Mouse (Mus musculus) heart, embryonic 14.5 days (tissue): ENCODE results near the gene Mcm10. TPM values are rescaled to one million over a fixed set of nuclear protein-coding genes. Genes with fewer than 3 reads are reported as not detected.
"Not testable (repeated sequence)": the region's sequence is repeated elsewhere in the genome, so short reads cannot be mapped to it uniquely, and the experiment has no call there.

ENCODE experiments used
- ATAC-seq: fragments of 200-750 bp; cut with Nextera tagmentation; 2 replicates; pipeline ENCODE4 v1.8.0; 2017; ENCODE audit warnings: low read depth, moderate TSS enrichment; ENCODE audit not compliant: insufficient number of reproducible peaks, insufficient read depth, low FRiP score
- H3K27ac ChIP-seq, 2 experiments: fragments of 200-500 bp in 1 of 2; fragments of 300-500 bp in 1 of 2; sonication (generic) in 1 of 2; replicated peaks in 1 of 2; 2 replicates each; pipeline ENCODE4 v1.5.1; 2012 to 2014; ENCODE audit warnings: low read depth in 2 of 2, low read length in 2 of 2, control low read depth in 1 of 2, mild to moderate bottlenecking in 1 of 2, mixed read lengths in 1 of 2; ENCODE audit not compliant: control insufficient read depth in 1 of 2, insufficient read depth in 1 of 2
- H3K27me3 ChIP-seq: fragments of 300-500 bp; sonication (generic); 2 replicates; pipeline ENCODE4 v1.6.1; 2014; ENCODE audit warnings: mild to moderate bottlenecking, low read length, control low read depth; ENCODE audit not compliant: control insufficient read depth, insufficient read depth
- H3K36me3 ChIP-seq: fragments of 300-500 bp; sonication (generic); 2 replicates; pipeline ENCODE4 v1.6.1; 2014; ENCODE audit warnings: mild to moderate bottlenecking, control low read depth, low read length, mixed read lengths; ENCODE audit not compliant: control insufficient read depth, insufficient read depth
- H3K4me1 ChIP-seq, 2 experiments: fragments of 200-500 bp in 1 of 2; fragments of 300-500 bp in 1 of 2; sonication (generic) in 1 of 2; 2 replicates each; pipeline ENCODE4 v1.6.1; 2012 to 2014; ENCODE audit warnings: low read length in 2 of 2, control low read depth in 1 of 2, mixed read lengths in 1 of 2; ENCODE audit not compliant: control insufficient read depth in 2 of 2, insufficient read depth in 2 of 2
- H3K4me2 ChIP-seq: fragments of 300-500 bp; sonication (generic); 2 replicates; pipeline ENCODE4 v1.6.1; 2014; ENCODE audit warnings: mild to moderate bottlenecking, low read length
- H3K4me3 ChIP-seq, 2 experiments: fragments of 200-500 bp in 1 of 2; fragments of 300-500 bp in 1 of 2; sonication (generic) in 1 of 2; 2 replicates each; pipeline ENCODE4 v1.5.1; 2012 to 2014; ENCODE audit warnings: low read length in 2 of 2, mild to moderate bottlenecking in 2 of 2, control low read depth in 1 of 2, low read depth in 1 of 2, moderate library complexity in 1 of 2; ENCODE audit not compliant: control insufficient read depth in 1 of 2, insufficient read depth in 1 of 2
- H3K9ac ChIP-seq: fragments of 300-500 bp; sonication (generic); 2 replicates; pipeline ENCODE4 v1.6.1; 2014; ENCODE audit warnings: mild to moderate bottlenecking, low read length
- H3K9me3 ChIP-seq: fragments of 300-500 bp; sonication (generic); 2 replicates; pipeline ENCODE4 v1.6.1; 2016; ENCODE audit warnings: low read length, control low read depth; ENCODE audit not compliant: control insufficient read depth
- WGBS: fragments of 180-500 bp; shearing (Covaris S2); extraction: QIAGEN DNeasy Blood & Tissue Kit; methylation state at CpG from one replicate; pipeline ENCODE4 v1.1.7; 2014; 5-methylcytosine and 5-hydroxymethylcytosine counted together
- polyA plus RNA-seq: library from polyadenylated mRNA; unstranded; fragments of >200 nt; fragmentation: Nextera tagmentation; extraction: Ambion mirVana; gene quantifications from 2 replicates; pipeline ENCODE4 v1.2.1, GENCODE M21; 2014

Mcm10 gene
- polyA plus RNA-seq, 1 experiment from 2014 or later = 13.6 TPM

DNA sequence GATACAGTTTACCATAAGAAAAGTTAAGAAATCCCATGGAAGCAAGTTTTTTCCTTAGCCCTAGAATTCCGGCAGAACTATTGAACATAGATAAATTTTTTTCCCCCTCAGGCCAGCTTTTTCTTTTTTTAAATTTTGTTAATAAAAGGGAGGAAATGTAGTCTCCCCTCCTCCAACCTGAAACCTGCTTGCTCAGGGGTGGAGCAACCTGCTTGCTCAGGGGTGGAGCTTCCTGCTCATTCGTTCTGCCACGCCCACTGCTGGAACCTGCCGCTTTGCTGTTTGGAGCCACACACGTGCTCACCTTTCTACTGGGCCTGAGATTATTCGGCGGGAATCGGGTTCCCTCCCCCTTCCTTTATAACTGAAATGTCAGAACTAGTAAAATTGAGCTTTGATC lies 62.9 kb downstream of the Mcm10 start:
- WGBS = 95% methylated on average over 8 of the region's 8 CpGs
- ATAC-seq, H3K27ac ChIP-seq, H3K4me1 ChIP-seq, H3K4me3 ChIP-seq, H3K4me2 ChIP-seq, H3K9me3 ChIP-seq, H3K27me3 ChIP-seq, H3K9ac ChIP-seq, H3K36me3 ChIP-seq: not testable (repeated sequence)

GRCm38 (mm10) chr2:4940861-4941260 lies 71.7 kb downstream of the Mcm10 start:
- 87% methylated on average over 11 of the region's 11 CpGs for WGBS
- ATAC-seq = no peak
- no peak overlapping the region for H3K9ac ChIP-seq

More at GRCm38 (mm10) chr2:4940861-4941260, 71.7 kb downstream of the Mcm10 start:
- Histone ChIP-seq H3K4me3 (no peak overlapping the region), H3K27ac (no peak overlapping the region), H3K9me3 (peaks cover 6% of the 10 kb centered on the region; the same call in 1 of the 2 replicates), H3K36me3 (peaks cover 31% of the 10 kb centered on the region), H3K27me3 (no peaks in the 10 kb centered on the region), H3K4me2 (no peak overlapping the region), H3K4me1 (no peaks in the 10 kb centered on the region)

Other genes starting within 250 kb of the Mcm10 start
- 45.0 and 49.1 TPM in 2 replicates for gene Sephs1, start 131.2 kb downstream of the Mcm10 start, polyA plus RNA-seq
- 212 and 215 TPM in 2 replicates for gene Phyh, start 93.8 kb downstream of the Mcm10 start, polyA plus RNA-seq
- gene Ucma, start 36.7 kb downstream of the Mcm10 start, polyA plus RNA-seq = not detected in 2 replicates
- 14.5 and 14.8 TPM in 2 replicates for gene Optn, start 51.3 kb upstream of the Mcm10 start, polyA plus RNA-seq
- gene Ccdc3, start 125.0 kb upstream of the Mcm10 start, polyA plus RNA-seq = 17.7 and 18.3 TPM in 2 replicates